Mouse (Mus musculus): ENCODE results near the gene Olfr160.

DNA sequence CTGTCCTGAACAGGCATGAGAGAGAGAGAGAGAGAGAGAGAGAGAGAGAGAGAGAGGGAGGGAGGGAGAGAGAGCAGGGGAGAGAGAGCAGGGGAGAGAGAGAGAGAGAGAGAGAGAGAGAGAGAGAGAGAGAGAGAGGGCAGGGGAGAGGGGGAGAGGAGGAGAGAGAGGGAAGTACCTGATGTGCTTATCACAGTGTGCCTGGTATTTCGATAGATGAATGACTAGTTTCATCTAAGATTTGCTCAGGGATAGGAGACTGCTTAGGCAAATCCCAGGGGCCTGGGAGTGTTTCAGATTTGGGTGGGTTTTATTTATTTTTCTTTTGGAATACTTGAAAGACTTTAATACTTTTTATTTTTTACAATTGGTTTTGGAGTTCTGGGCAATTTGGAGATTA lies 52.8 kb downstream of the Olfr160 start:
- no peak for TF ChIP-seq POLR2A (IDR thresholded peaks at IDR 0.05; ENCODE audit: low read depth, low read length)
- no peak for TF ChIP-seq CTCF (IDR thresholded peaks at IDR 0.05; ENCODE audit: extremely low read depth, insufficient read length, insufficient replicate concordance, low read depth, low read length)

Data from small intestine, adult 2 months (tissue).